Mouse (Mus musculus) lung, postnatal 0 days (tissue): ENCODE data around the gene Kpna3.

Experiments
- CTCF ChIP-seq: IDR thresholded peaks from 2 replicates; pipeline ENCODE4 v1.5.1; 2016; ENCODE audit warnings: antibody characterized with exemption, mild to moderate bottlenecking
- EP300 ChIP-seq: IDR thresholded peaks from 2 replicates; pipeline ENCODE4 v1.6.1; 2016; ENCODE audit warnings: antibody characterized with exemption, mild to moderate bottlenecking, control low read depth

- TF ChIP-seq CTCF (peak; percentile 53), EP300 (no peak)
These were observed 92.6 kb downstream of the Kpna3 start for GRCm38 (mm10) chr14:61346827-61347698.
